Mouse (Mus musculus) spleen, adult 2 months (tissue): Measurements from ENCODE around the gene Fuca1.

ENCODE experiments used
- CTCF ChIP-seq: fragments of 200-500 bp; IDR thresholded peaks from 2 replicates; pipeline ENCODE4 v1.5.1; 2011; ENCODE audit warnings: mild to moderate bottlenecking, inconsistent platforms; ENCODE audit not compliant: insufficient read depth, insufficient read length, insufficient replicate concordance; ENCODE audit errors: extremely low read depth
- POLR2A ChIP-seq: fragments of 200-500 bp; IDR thresholded peaks from 2 replicates; pipeline ENCODE4 v1.6.1; 2011; ENCODE audit warnings: low read depth, low read length, inconsistent platforms

DNA sequence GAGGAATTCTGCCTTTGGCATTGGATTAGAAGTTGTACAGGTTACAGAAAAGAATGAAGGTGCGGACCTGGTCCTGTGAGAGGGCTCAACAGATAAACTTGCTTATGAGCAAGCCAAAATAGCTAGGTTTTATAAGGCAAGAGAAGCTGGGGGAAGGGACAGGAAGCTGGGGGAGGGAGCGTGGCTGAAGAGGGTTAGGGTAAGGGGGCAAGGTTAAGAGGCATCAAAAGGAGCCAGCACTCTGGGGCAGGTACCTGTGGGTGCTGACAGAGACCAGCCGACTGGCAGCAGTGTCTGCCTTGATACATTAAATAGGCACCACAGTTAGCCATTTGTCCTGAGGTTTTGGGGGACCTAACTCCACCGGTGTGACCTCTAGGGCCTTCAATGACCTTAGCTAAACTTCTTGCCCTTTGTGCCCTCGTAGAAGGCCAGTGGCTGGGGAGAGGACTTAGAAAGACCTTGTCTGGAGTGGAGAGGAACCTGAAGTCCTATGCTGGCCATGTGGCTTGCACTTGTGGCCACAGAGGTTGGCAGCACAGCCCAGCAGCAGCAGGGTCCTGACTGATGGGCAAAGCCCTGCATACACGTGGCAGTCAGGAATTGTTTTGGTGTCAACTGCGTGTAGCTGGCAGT is 36.5 kb upstream of the Fuca1 start:
- TF ChIP-seq CTCF (no peak), POLR2A (no peak)
